Mouse (Mus musculus) neural tube, postnatal 0 days (tissue): ENCODE measurements around the gene Nptx1. TPM values are rescaled to one million over a fixed set of nuclear protein-coding genes. Genes with fewer than 3 reads are reported as not detected.

ENCODE experiments used
- polyA plus RNA-seq: library from polyadenylated mRNA; unstranded; fragments of >200 nt; fragmentation: Nextera tagmentation; extraction: Ambion mirVana; gene quantifications from 2 replicates; pipeline ENCODE4 v1.2.1, GENCODE M21; 2015

The Nptx1 gene
- polyA plus RNA-seq = 20.3 and 24.8 TPM in 2 replicates

DNA sequence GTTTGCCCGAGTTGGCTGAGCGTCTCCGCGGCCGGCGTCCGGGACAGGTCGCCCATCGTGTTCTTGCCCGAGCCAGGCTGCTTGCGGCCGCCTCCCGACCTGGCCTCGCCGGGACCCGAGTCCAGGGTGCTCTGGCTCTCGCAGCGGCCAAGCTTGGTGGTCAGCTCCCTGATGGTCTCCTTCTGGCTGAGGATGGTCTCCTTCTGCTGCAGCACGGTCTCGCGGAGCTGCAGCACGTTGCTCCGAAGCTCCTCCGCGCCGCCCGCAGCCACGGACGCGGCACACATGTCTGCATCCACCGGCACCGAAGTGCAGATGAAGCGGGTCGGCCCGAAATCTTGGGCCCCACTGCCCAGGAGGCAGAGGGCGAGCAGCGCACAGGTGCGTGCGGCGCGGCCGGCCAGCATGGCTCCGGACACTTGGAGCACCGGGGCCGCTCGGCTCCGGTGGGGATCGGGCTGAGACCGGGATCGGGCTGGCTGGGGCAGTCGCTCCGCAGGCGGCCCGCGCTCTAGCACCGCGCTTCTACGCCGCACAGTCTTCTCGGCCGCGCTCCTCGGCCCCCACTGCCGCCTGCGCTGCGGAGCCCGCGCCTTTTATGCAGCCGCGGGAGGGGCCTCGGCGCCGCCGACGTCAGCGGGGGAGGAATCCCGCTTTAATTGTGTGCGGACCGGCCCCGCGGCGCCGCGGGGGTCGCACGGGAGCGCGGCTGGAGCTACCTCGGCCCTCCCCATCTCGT is at the start of gene Nptx1:
Nptx1 (minus strand) TSS at position 571 of the 739 bp plus-strand sequence.

DNA sequence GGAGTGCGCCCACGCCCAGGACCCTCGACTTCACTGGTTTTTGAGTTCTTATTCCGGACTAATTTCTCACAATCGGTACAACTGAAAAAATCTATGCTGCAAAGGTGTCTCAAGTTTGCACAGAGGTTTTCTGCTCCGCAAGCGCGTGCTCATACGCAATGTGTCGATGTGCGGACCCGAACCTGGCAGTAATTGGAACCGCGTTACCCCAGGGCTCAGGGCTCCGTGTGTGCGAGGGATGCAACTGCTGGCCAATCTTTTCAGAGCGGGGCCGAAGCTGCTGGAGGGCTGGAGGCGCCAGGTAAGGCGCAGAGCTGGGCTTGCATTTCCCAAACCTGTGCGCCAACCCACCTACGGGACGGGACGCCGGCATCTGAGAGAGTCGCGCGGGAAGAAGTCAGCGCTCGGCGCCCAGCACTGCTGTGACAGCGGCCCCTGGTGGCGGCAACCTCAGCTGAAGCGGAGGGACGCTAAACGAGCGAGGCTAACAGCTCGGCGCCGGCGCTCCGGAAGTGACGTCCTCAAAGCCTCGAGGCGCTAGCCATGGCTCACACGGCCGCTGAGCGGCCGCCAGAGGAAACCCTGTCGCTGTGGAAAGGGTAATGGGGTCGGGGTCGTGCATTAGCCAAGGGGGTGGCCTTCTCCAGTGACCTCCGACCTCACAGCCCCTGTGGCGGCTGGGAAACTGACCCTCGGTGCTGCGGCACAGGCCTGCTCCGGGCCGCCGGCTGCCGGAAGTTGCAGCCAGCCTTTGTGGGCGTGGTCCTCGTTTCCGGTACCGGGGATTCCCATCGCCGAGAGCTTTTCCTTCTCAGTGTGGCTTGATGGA is 56.5 kb downstream of the Nptx1 start, which contains the start of gene Endov:
Endov (plus strand) TSS at position 487 of the 829 bp plus-strand sequence.

Other genes with a start within 250 kb of the Nptx1 start
- gene Eif4a3, start 247.7 kb downstream of the Nptx1 start, polyA plus RNA-seq = 216 and 222 TPM in 2 replicates
- 0.87 and 1.4 TPM in 2 replicates for gene Card14, start 240.0 kb downstream of the Nptx1 start, polyA plus RNA-seq
- 7.4 and 7.5 TPM in 2 replicates for gene Sgsh, start 192.2 kb downstream of the Nptx1 start, polyA plus RNA-seq
- gene Slc26a11, start 192.2 kb downstream of the Nptx1 start, polyA plus RNA-seq = 8.2 and 8.5 TPM in 2 replicates
- 2.0 and 2.2 TPM in 2 replicates for gene Rnf213, start 154.7 kb downstream of the Nptx1 start, polyA plus RNA-seq
- 11.7 and 15.1 TPM in 2 replicates for gene Endov, start 56.4 kb downstream of the Nptx1 start, polyA plus RNA-seq
- gene Rptor, start 55.2 kb upstream of the Nptx1 start, polyA plus RNA-seq = 10.8 and 11.3 TPM in 2 replicates